Comparison of ENCODE assay signal across 12 mouse cellular contexts in the genomic region with DNA sequence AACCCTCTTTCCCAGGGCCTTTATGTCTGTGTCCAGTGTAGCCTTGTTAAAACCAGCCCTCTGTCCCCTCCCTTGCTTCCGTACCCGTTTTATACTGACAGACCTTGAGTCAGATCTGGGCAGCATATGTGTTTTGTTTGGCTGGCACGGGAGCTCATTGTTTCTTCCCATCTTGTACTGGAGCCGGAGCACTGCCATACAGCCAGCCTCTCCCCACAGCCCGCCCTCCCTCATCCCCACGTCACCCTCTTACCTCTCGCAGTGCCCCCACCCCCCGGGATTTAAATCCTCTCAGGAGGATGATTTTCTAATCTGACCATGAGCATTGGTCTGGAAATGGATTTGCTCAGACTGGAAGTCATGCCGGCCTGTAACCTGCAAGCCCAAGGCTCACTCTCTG. TPM values are rescaled to one million over a fixed set of nuclear protein-coding genes. Genes with fewer than 3 reads are reported as not detected.
A peak's percentile ranks its signal among the peaks of the same experiment; 100 is the strongest.
DNase-seq lines count a peak whose midpoint lies in the region; ATAC-seq and TF ChIP-seq lines count a peak whose summit lies in the region.
"Had no signal": no experiment of that assay in that cellular context is flagged by ENCODE, and none has a peak within 500 bp of the region (broad histone marks: within the 10 kb centered on the region; RNA-seq: fewer than 3 reads in every experiment).

No protein-coding gene starts in this region.

- no peak overlapping the region for H3K4me2 ChIP-seq in heart, postnatal 0 days (ENCODE audit: low read depth, low read length)
- no peak overlapping the region for H3K4me2 ChIP-seq in hindbrain, embryonic 16.5 days (ENCODE audit: low read length)

- TF ChIP-seq POLR2A in brain, embryonic 14.5 days (IDR thresholded peaks at IDR 0.05; ENCODE audit: borderline replicate concordance, extremely low read depth, insufficient read depth, insufficient read length, poor library complexity, severe bottlenecking) = no peak

- no peaks in the 10 kb centered on the region for H3K27me3 ChIP-seq in heart, postnatal 0 days (ENCODE audit: control insufficient read depth, insufficient read depth, low read length)
- no peaks in the 10 kb centered on the region for H3K27me3 ChIP-seq in hindbrain, embryonic 16.5 days (replicated peaks; ENCODE audit: control insufficient read depth, insufficient read depth, low read length)

- no peak for TF ChIP-seq CTCF in heart, postnatal 0 days (IDR thresholded peaks at IDR 0.05; ENCODE audit: low read depth)
- no peak for TF ChIP-seq CTCF in brain, embryonic 14.5 days (IDR thresholded peaks at IDR 0.05; ENCODE audit: borderline replicate concordance, extremely low read depth, insufficient read depth, insufficient read length)

- peak; percentile 55 for DNase-seq in heart, postnatal 0 days (ENCODE audit: low spot score)
- no peak for DNase-seq in heart, adult 8-10 months (ENCODE audit: low spot score)
- DNase-seq in brain, embryonic 14.5 days (ENCODE audit: low read depth) = peak; percentile 88
- DNase-seq in cerebellum, adult 9-10 months = peak; percentile 86
- DNase-seq in kidney, adult 18-20 months = no peak
- DNase-seq in thymus, adult 18-20 months = no peak
- DNase-seq in adrenal gland, postnatal 36 days = no peak
- DNase-seq: adrenal gland, postnatal 25 days; kidney, adult 9 months; thymus, postnatal 14 days had no signal

- H3K4me1 ChIP-seq in heart, postnatal 0 days (ENCODE audit: control insufficient read depth, insufficient read depth) = peaks cover 14% of the 10 kb centered on the region; the same call in 1 of the 2 replicates
- peaks cover 13% of the 10 kb centered on the region for H3K4me1 ChIP-seq in hindbrain, embryonic 16.5 days (ENCODE audit: control insufficient read depth, insufficient read depth, low read depth, low read length)

- peak overlapping the region; percentile 14; the same call in 1 of the 2 replicates for H3K27ac ChIP-seq in heart, postnatal 0 days (ENCODE audit: low read depth)
- peak overlapping the region; percentile 65 for H3K27ac ChIP-seq in hindbrain, embryonic 16.5 days (ENCODE audit: low read depth, low read length)

- TF ChIP-seq EP300 in heart, postnatal 0 days (IDR thresholded peaks at IDR 0.05; ENCODE audit: low read depth) = no peak

- ATAC-seq in heart, postnatal 0 days (ENCODE audit: insufficient read depth, low read depth) = peak; percentile 20; the same call in 1 of the 2 replicates
- 0 out of 2 replicates have a peak, but pooled peaks have one; percentile 12 for ATAC-seq in hindbrain, embryonic 16.5 days
- ATAC-seq: CD4-positive, CD25-positive, alpha-beta regulatory T cell, adult 4 months had no signal

- H3K9ac ChIP-seq in heart, postnatal 0 days (replicated peaks; ENCODE audit: low read depth, low read length) = no peak overlapping the region
- no peak overlapping the region for H3K9ac ChIP-seq in hindbrain, embryonic 16.5 days (ENCODE audit: low read depth, low read length)

- no peaks in the 10 kb centered on the region for H3K36me3 ChIP-seq in heart, postnatal 0 days (replicated peaks; ENCODE audit: control insufficient read depth, insufficient read depth, low read length)
- no peaks in the 10 kb centered on the region for H3K36me3 ChIP-seq in hindbrain, embryonic 16.5 days (ENCODE audit: control insufficient read depth, insufficient read depth, low read length)

- H3K9me3 ChIP-seq in heart, postnatal 0 days (replicated peaks; ENCODE audit: control insufficient read depth, low read length) = no peaks in the 10 kb centered on the region
- H3K9me3 ChIP-seq in hindbrain, embryonic 16.5 days (ENCODE audit: control insufficient read depth, low read length) = no peaks in the 10 kb centered on the region

- 74% methylated on average over 9 of the region's 9 CpGs for WGBS in heart, postnatal 0 days
- 45% methylated on average over 9 of the region's 9 CpGs for WGBS in hindbrain, embryonic 16.5 days

- H3K4me3 ChIP-seq in heart, postnatal 0 days (ENCODE audit: low read depth, low read length) = no peak overlapping the region
- H3K4me3 ChIP-seq in hindbrain, embryonic 16.5 days (ENCODE audit: low read length) = no peak overlapping the region

RNA-seq across cellular contexts. Expression of a gene that starts 43.7 kb away (rescaled TPM):
- 238 and 284 TPM in 2 replicates for total RNA-seq in heart, postnatal 0 days (2014; rRNA removed; ENCODE audit: low replicate concordance)
- polyA plus RNA-seq in heart, postnatal 0 days (2015; fragmentation: Nextera tagmentation; extraction: Ambion mirVana) = 200 and 211 TPM in 2 replicates
- total RNA-seq in heart, adult 8-10 months (2022) = 10 to 100 TPM in 3 of 4 experiments, 1 to 10 TPM in 1; 9.3 to 14.5 (median 12.4) TPM
- 9.8 and 11.4 TPM in 2 replicates for polyA plus RNA-seq in brain, embryonic 14.5 days (2012; rRNA removed)
- polyA plus RNA-seq in hindbrain, embryonic 16.5 days (2015; fragmentation: Nextera tagmentation; extraction: Ambion mirVana) = 20.8 and 22.5 TPM in 2 replicates
- total RNA-seq in adrenal gland, postnatal 36 days (2021) = 10 to 100 TPM; 20.2 to 34.4 TPM

Comparison
In these comparisons a context has a peak if more than half of its experiments do, and no peak if none do; other contexts are left out.
1. DNase-seq: peak in heart, postnatal 0 days (single experiment), brain, embryonic 14.5 days (single experiment) and cerebellum, adult 9-10 months (single experiment); none in heart, adult 8-10 months (single experiment), kidney, adult 18-20 months (single experiment), thymus, adult 18-20 months (0 of 2) and adrenal gland, postnatal 36 days (0 of 2).